Mouse (Mus musculus) C2C12 (cell line): ENCODE data around the gene Fxyd3.

Experiments used
- CTCF ChIP-seq: IDR thresholded peaks from one replicate; pipeline ENCODE4 v1.5.1; 2011; ENCODE audit not compliant: control insufficient read depth, insufficient read depth, insufficient read length
- FOSL1 ChIP-seq: IDR thresholded peaks from one replicate; pipeline ENCODE4 v1.8.0; 2011; ENCODE audit warnings: mild to moderate bottlenecking, low read length; ENCODE audit not compliant: poor library complexity, insufficient read depth, severe bottlenecking
- MYOD1 ChIP-seq: IDR thresholded peaks from one replicate; pipeline ENCODE4 v1.6.1; 2011; ENCODE audit warnings: low read depth; ENCODE audit not compliant: control insufficient read depth, insufficient read length
- USF1 ChIP-seq: IDR thresholded peaks from one replicate; pipeline ENCODE4 v1.6.1; 2011; ENCODE audit warnings: low read depth, mild to moderate bottlenecking, control low read depth, moderate library complexity

GRCm38 (mm10) chr7:31030717-31031116, 45.8 kb downstream of the Fxyd3 start:
- TF ChIP-seq MYOD1, result no peak
- no peak for TF ChIP-seq CTCF
- TF ChIP-seq FOSL1, result no peak
- TF ChIP-seq USF1, result no peak
